Mouse (Mus musculus): ENCODE results near the gene Slc6a3. TPM values are rescaled to one million over a fixed set of nuclear protein-coding genes. Genes with fewer than 3 reads are reported as not detected.

Gene Slc6a3
- total RNA-seq, 1 experiment from 2014 or later = not detected

DNA sequence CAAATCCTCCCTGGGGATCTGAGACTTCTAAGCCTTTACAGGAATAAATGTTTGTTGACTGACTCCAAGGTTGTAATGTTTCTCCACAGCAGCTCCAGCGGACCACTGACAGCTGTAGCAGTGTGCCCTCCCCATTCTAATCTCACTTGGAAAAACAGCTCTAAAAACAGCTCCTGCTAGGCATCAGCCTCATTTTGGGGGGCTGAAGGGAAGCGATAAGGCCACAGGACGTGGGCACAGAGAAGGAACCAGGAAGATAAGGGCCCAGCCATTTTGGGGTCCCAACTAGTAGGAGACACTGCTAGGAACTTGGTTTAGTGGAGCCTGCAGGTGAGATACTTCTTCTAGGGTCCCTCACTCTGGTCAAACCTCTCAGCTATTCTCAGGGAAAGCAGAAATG is 1.3 kb upstream of the Slc6a3 start:
- ATAC-seq (replicated peaks in 1 of 2; ENCODE audit: insufficient read depth in 1 of 2, low FRiP score in 2 of 2, low TSS enrichment in 1 of 2, low read depth in 1 of 2, poor library complexity in 2 of 2, severe bottlenecking in 2 of 2) = no peak

DNA sequence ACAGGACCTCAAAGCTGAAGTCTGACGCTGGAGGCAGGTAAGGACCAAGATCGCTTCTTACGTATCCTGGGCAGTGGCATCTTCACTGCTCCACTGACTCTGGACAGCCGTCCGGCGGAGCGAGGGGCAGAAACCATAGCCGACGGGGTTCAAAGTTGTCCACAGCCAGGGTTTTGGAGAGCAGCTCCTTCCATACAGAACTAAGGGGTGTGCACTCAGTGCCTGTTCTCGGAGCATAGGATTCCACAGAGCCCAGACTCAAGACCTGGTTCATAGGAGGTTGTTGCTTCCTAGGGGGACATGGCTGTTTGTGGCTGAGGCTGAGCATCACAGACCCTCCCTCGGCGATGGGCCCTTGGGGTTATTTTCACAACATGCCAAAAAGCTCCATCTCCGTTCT is 277 bp downstream of the Slc6a3 start:
- ATAC-seq (replicated peaks in 1 of 2; ENCODE audit: insufficient read depth in 1 of 2, low FRiP score in 2 of 2, low TSS enrichment in 1 of 2, low read depth in 1 of 2, poor library complexity in 2 of 2, severe bottlenecking in 2 of 2) = 0 out of 4 replicates have a peak, but pooled peaks of 1 of the 2 experiments have one; percentile 17

DNA sequence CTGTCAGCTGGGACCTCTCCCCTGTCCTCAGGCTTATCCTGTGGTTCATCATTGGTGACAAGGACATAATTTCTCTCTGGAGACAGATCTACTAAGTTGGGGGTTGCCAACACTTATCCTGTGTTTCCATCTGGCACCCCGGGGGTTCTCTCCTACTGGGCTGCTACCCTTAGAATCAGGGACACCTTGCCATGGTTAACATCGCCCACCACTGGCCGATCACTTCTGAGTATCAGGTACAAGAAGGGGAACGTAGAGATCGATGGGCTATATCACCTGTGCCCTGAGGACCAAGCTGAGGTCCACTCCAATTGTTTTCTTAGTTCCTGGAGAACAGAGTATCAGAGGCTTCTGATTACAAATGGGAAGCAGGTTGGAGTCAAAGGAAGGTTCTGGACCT is 27.7 kb downstream of the Slc6a3 start:
- no peak for ATAC-seq (replicated peaks in 1 of 2; ENCODE audit: insufficient read depth in 1 of 2, low FRiP score in 2 of 2, low TSS enrichment in 1 of 2, low read depth in 1 of 2, poor library complexity in 2 of 2, severe bottlenecking in 2 of 2)

DNA sequence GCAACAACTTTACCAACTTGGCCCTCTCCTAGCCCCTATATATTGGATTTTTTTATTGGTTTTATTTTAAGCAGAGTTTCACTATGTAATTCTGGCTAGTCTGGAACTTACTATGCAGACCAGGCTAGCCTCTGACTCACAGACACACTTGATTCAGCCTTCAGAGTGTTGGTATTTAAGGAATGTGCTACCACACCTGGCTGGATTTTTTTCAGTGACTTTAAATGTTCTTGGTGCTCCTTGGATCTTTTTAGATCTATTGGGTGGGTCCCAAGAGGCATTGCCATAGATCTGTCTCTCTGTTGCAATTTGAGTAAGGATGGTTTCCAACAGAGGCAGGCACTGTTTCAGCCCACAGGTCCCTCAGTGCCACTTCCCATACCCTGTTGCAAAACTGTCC is 38.5 kb downstream of the Slc6a3 start:
- ATAC-seq (replicated peaks in 1 of 2; ENCODE audit: insufficient read depth in 1 of 2, low FRiP score in 2 of 2, low TSS enrichment in 1 of 2, low read depth in 1 of 2, poor library complexity in 2 of 2, severe bottlenecking in 2 of 2) = no peak

DNA sequence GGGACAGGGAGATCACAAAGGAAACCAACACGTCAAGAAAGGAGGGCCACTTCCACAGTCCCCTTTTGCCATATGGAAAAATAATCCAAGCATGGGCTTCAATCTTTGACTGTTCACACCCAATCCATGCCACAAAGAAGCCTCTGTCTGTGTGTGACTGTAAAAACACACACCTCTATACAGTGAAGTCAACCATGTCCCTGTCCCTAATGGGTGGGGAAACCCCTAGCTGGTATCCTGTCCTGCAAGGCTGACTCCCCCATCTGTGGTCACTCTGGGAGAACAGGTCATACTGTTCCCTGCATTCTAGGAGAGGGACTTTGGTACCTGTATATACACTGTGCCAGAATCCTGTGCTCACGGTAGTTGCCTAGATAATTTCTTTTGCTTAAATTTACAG is 40.7 kb downstream of the Slc6a3 start:
- ATAC-seq (replicated peaks in 1 of 2; ENCODE audit: insufficient read depth in 1 of 2, low FRiP score in 2 of 2, low TSS enrichment in 1 of 2, low read depth in 1 of 2, poor library complexity in 2 of 2, severe bottlenecking in 2 of 2) = no peak

DNA sequence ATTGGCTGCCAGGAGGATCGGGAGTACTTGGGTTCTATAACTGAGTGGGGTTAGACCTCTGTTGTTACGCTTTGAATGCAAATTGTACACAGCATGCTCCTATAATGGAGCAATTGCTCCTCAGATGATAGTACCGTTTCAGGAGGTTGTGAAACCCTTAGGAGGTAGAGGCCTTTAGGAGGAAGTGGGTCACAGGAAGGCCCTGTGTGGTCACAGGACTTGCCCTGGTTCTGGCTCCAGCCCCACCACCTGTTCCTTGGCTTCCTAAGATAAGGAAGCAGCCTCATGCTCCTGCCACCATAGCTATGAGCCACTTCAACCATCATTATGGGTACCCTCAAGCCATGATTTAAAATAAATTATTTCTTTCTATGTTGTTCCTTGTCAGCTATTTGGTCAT is 54.9 kb downstream of the Slc6a3 start:
- ATAC-seq (replicated peaks in 1 of 2; ENCODE audit: insufficient read depth in 1 of 2, low FRiP score in 2 of 2, low TSS enrichment in 1 of 2, low read depth in 1 of 2, poor library complexity in 2 of 2, severe bottlenecking in 2 of 2) = peak; percentile 71 to 80

DNA sequence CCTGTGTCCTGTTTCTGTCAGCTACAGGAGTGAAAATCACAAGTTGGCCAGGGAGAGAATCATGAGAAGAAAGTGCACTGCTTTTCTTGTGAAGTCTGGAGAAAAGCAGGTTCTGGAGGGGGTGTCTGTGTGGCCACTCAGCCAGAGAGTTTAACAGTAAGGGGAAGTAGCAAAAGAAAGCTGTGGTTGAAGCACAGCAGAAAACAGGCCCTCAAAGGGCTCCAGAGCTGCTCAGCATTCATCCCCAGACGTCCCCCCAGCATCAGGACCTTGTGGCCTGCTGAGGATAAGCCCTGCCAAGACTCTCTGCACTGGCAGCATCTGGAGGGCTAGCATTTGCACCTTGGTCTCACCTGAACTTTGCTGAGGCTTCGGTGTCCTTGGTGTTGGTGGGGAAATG is 56.0 kb downstream of the Slc6a3 start:
- ATAC-seq (replicated peaks in 1 of 2; ENCODE audit: insufficient read depth in 1 of 2, low FRiP score in 2 of 2, low TSS enrichment in 1 of 2, low read depth in 1 of 2, poor library complexity in 2 of 2, severe bottlenecking in 2 of 2) = peak; percentile 55 to 58

DNA sequence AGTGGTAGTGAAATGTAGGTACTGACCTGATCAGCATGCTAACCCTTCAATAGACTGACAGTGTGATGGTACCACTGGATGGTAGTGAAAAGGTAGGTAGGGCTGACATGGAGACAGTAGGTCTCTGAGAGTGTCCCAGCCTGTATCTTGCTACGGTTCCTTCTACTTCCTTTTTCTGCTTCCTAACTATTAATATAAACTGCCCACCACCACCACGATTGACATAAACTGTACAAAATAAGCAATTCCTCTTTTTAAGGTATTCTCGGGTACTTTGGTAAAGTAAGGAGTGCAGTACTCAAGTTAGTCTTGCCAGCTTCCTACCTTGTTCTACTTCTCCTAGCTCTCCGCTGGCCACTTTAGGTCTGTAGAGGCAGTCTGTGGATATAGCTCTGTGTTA is 59.7 kb downstream of the Slc6a3 start:
- peak in 1 of 2 experiments; percentile 12; a peak in 2 of 4 replicates for ATAC-seq (replicated peaks in 1 of 2; ENCODE audit: insufficient read depth in 1 of 2, low FRiP score in 2 of 2, low TSS enrichment in 1 of 2, low read depth in 1 of 2, poor library complexity in 2 of 2, severe bottlenecking in 2 of 2)

DNA sequence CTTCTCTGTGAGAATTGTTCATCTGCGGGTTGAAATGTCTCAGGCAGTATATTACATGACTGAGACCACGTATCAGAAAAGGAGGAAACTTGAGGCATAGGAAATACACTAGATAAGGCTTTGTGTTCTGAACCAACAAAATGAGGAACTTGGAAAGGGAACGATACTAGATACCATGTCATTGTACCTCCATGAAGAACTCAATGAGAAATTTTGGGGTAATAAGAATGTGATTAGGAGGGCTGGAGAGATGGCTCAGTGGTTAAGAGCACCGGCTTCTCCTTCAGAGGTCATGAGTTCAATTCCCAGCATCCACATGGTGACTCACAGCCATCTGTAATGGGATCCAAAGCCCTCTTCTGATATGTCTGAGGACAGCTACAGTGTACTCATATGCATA is 63.7 kb downstream of the Slc6a3 start:
- peak; percentile 46 to 55; a peak in 3 of 4 replicates for ATAC-seq (replicated peaks in 1 of 2; ENCODE audit: insufficient read depth in 1 of 2, low FRiP score in 2 of 2, low TSS enrichment in 1 of 2, low read depth in 1 of 2, poor library complexity in 2 of 2, severe bottlenecking in 2 of 2)

DNA sequence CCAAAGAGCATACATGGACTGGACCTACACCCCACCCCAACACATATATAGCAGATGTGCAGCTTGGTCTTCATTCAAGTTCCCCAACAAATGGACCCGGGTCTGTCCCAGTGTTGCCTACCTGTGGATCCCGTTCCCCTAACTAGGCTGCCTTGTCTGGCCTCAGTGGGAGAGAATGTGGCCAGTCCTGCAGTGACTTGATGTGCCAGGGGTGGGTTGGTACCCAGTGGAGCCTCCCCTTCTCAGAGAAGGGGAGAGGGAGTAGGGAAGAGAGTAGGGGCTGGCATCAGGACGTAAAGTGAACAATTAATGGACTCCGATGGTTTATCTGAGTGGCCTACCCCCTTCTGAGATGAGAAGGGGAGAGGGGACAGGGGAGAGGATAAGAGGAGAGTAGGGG is 66.5 kb downstream of the Slc6a3 start:
- ATAC-seq (replicated peaks in 1 of 2; ENCODE audit: insufficient read depth in 1 of 2, low FRiP score in 2 of 2, low TSS enrichment in 1 of 2, low read depth in 1 of 2, poor library complexity in 2 of 2, severe bottlenecking in 2 of 2) = no peak

DNA sequence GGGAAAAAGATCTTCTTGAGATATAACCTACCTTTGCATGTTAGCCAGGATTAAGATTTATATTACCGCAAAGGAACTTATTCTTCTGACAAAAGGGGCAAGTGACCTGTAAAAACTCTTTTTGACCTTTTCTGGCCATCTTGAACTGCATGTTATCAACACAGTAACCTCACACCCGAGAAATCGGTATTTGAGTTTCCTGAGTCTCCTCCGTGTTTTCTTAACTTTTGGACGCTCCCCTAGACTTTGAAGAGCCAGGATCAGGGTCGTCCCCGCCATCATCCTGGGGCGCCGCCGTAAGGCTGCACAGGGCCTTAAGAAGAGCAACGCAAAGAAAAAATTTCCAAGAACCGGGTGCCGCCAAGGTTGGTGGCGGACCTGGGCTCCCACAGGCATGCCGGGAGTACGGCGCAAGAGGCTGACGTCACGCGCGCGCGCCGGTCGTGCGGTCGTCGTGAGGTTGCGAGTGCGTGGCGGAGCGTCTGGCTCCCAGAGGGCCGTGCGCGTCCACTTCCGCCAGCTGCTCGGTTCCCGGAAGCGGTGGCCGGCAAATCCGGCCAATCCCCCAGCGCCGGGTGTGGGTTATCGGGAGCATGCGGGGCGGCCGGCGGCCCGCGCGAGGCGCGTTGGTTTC is 67.1 kb downstream of the Slc6a3 start, which contains the start of gene Clptm1l:
Clptm1l (plus strand) TSS at position 485 of the 634 bp plus-strand sequence.
- ATAC-seq (replicated peaks in 1 of 2; ENCODE audit: insufficient read depth in 1 of 2, low FRiP score in 2 of 2, low TSS enrichment in 1 of 2, low read depth in 1 of 2, poor library complexity in 2 of 2, severe bottlenecking in 2 of 2) = peak; percentile 79 to 95

DNA sequence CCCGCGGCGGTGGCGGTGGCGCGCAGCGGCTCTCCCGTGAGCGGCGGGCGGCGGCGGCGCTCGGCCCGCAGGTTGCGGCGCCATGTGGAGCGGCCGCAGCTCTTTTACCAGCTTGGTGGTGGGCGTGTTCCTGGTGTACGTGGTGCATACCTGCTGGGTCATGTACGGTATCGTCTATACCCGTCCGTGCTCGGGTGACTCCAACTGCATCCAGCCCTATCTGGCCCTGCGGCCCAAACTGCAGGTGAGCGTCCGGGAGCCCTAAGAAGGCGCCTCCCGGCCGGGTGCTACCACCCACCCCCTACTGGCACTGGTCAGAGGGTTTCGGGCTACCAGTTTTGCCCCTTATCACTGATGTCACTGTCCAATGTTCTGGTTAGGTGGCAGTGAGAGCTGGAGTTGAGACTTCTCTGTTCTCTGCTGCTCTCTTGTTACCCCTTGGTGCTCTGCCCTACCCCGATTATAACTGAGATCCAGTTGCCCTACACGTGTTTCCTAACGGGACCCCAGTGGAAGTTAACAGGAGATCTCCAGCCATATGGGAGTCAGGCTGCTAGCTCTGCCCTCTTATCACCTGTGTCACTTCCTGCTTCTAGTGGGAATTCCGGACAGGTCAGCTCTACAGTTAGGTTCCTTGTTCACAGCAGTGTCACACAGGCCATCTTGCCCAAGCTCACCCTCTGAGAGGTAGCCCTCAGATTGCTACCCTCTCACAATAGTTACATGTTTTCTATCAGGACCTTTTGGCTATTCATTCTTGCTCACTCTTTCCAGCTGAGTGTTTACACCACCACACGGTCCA is 67.8 kb downstream of the Slc6a3 start:
- ATAC-seq (replicated peaks in 1 of 2; ENCODE audit: insufficient read depth in 1 of 2, low FRiP score in 2 of 2, low TSS enrichment in 1 of 2, low read depth in 1 of 2, poor library complexity in 2 of 2, severe bottlenecking in 2 of 2) = peak; percentile 12 to 15; a peak in 2 of 4 replicates

DNA sequence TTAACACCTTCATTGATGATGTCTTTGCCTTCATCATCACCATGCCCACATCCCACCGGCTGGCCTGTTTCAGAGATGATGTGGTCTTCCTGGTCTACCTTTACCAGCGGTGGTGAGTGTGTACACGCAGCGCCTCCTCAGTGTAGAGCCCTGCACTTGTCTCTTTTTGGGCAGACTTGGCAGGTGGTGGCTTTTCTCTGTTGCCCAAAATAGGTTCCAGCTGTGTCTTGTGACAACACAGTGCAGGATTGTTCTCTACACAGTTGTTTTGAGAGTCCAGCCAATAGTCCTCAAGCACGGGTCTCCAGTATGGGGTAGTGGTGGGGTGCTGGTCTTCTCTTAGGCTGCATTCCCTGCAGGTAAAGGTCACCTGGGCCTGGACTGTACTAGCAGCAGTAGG is 81.9 kb downstream of the Slc6a3 start:
- ATAC-seq (replicated peaks in 1 of 2; ENCODE audit: insufficient read depth in 1 of 2, low FRiP score in 2 of 2, low TSS enrichment in 1 of 2, low read depth in 1 of 2, poor library complexity in 2 of 2, severe bottlenecking in 2 of 2) = no peak

DNA sequence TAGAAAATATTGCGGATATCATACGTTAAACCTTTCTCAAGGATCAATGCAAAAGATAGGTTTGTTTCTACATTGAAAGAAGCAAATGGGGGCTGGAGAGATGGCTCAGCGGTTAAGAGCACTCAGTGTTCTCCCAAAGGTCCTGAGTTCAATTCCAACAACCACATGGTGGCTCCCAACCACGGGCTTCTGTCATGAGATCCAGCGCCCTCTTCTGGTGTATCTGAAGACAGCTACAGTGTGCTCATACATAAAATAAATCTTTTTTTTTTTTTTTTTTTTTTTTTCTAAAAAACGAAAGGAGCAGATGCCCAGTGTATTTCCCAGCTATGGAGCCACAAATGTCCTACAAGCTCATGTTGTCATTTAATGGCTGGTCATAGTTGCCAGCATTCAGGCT is 84.1 kb downstream of the Slc6a3 start:
- no peak for ATAC-seq (replicated peaks in 1 of 2; ENCODE audit: insufficient read depth in 1 of 2, low FRiP score in 2 of 2, low TSS enrichment in 1 of 2, low read depth in 1 of 2, poor library complexity in 2 of 2, severe bottlenecking in 2 of 2)

DNA sequence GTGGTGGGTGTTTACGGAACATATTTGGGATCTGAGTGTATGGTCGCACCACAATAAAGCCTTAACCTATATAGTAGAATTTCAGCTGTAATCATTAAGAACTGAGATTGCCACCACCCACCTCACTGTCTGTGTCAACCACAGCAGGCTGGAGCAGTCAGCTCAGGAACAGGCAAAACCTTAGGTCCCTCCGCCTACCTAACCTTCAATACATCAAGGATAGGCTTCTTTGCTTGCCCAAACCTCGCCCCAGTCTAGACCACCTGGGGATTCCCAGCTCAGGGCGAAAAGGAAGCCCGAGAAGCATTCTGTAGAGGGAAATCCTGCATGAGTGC is 89.8 kb downstream of the Slc6a3 start:
- no peak for ATAC-seq (replicated peaks in 1 of 2; ENCODE audit: insufficient read depth in 1 of 2, low FRiP score in 2 of 2, low TSS enrichment in 1 of 2, low read depth in 1 of 2, poor library complexity in 2 of 2, severe bottlenecking in 2 of 2)

DNA sequence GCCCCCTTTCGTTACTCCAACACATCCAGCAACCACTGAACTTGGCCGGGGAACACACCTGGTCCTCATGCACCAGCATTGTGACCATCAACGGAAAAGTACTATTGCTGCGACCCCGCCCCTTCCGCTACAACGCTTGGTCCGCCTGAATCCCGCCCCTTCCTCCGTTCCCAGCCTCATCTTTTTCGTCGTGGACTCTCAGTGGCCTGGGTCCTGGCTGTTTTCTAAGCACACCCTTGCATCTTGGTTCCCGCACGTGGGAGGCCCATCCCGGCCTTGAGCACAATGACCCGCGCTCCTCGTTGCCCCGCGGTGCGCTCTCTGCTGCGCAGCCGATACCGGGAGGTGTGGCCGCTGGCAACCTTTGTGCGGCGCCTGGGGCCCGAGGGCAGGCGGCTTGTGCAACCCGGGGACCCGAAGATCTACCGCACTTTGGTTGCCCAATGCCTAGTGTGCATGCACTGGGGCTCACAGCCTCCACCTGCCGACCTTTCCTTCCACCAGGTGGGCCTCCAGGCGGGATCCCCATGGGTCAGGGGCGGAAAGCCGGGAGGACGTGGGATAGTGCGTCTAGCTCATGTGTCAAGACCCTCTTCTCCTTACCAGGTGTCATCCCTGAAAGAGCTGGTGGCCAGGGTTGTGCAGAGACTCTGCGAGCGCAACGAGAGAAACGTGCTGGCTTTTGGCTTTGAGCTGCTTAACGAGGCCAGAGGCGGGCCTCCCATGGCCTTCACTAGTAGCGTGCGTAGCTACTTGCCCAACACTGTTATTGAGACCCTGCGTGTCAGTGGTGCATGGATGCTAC is 90.4 kb downstream of the Slc6a3 start, which contains the start of gene Tert:
Tert (plus strand) TSS at position 167 of the 805 bp plus-strand sequence.
- peak; percentile 72 to 78 for ATAC-seq (replicated peaks in 1 of 2; ENCODE audit: insufficient read depth in 1 of 2, low FRiP score in 2 of 2, low TSS enrichment in 1 of 2, low read depth in 1 of 2, poor library complexity in 2 of 2, severe bottlenecking in 2 of 2)

All from hematopoietic stem cell, adult 5-6 weeks (primary cell).